Comparison of ENCODE assay signal across 21 mouse cellular contexts in the genomic region with DNA sequence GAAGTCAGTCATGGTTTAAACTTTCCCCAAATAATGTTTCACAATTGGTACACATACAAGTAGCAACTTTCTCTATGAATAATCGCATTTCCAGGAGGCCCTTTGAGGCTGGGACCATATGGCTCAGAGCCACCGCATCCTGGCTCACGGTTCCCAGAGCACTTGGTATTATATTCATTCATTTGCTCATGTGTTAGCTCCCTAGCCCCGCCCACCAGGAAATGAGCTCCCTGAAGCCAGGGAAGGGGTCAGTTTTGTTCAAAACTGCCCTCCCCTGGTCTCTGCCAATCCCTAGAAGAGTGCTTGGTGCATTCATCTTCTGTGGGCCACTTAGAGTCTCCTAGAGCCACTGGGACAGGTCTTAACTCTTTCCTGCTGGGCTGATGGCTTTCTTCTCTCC.
DNase-seq lines count a peak whose midpoint lies in the region; ATAC-seq and TF ChIP-seq lines count a peak whose summit lies in the region.
"Had no signal": no experiment of that assay in that cellular context is flagged by ENCODE, and none has a peak within 500 bp of the region (broad histone marks: within the 10 kb centered on the region; RNA-seq: fewer than 3 reads in every experiment).

No protein-coding gene starts in this region.

- no peak overlapping the region for H3K27ac ChIP-seq in forebrain, embryonic 11.5 days (ENCODE audit: low read depth, low read length)
- no peak overlapping the region for H3K27ac ChIP-seq in forebrain, postnatal 0 days (ENCODE audit: low read depth, low read length)
- no peak overlapping the region for H3K27ac ChIP-seq in neural tube, embryonic 15.5 days (replicated peaks)
- H3K27ac ChIP-seq: heart, embryonic 13.5 days; hindbrain, embryonic 13.5 days; kidney, embryonic 15.5 days; liver, embryonic 13.5 days had no signal

- ATAC-seq in forebrain, embryonic 11.5 days (replicated peaks; ENCODE audit: low FRiP score) = no peak
- no peak for ATAC-seq in forebrain, postnatal 0 days
- peak; percentile 33; the same call in 1 of the 2 replicates for ATAC-seq in neural tube, embryonic 15.5 days (ENCODE audit: low FRiP score)
- ATAC-seq: activated CD4-positive, CD25-positive, alpha-beta regulatory T cell, adult 4 months had no signal

- no peak overlapping the region for H3K9ac ChIP-seq in forebrain, embryonic 11.5 days (ENCODE audit: low read length)
- H3K9ac ChIP-seq in forebrain, postnatal 0 days = no peak overlapping the region
- H3K9ac ChIP-seq in neural tube, embryonic 15.5 days (replicated peaks) = no peak overlapping the region
- H3K9ac ChIP-seq: heart, embryonic 13.5 days; hindbrain, embryonic 13.5 days; kidney, embryonic 15.5 days; liver, embryonic 13.5 days had no signal

- no peaks in the 10 kb centered on the region for H3K27me3 ChIP-seq in forebrain, embryonic 11.5 days (ENCODE audit: control insufficient read depth, insufficient read depth, low read length)
- no peaks in the 10 kb centered on the region for H3K27me3 ChIP-seq in forebrain, postnatal 0 days (ENCODE audit: insufficient read depth, low read length)
- H3K27me3 ChIP-seq in neural tube, embryonic 15.5 days (replicated peaks) = no peaks in the 10 kb centered on the region
- H3K27me3 ChIP-seq: heart, embryonic 13.5 days; hindbrain, embryonic 13.5 days; kidney, embryonic 15.5 days; liver, embryonic 13.5 days had no signal

- no peak overlapping the region for H3K4me3 ChIP-seq in forebrain, embryonic 11.5 days (ENCODE audit: low read depth, low read length)
- no peak overlapping the region for H3K4me3 ChIP-seq in forebrain, postnatal 0 days (ENCODE audit: low read depth, low read length)
- H3K4me3 ChIP-seq in neural tube, embryonic 15.5 days (replicated peaks) = no peak overlapping the region
- H3K4me3 ChIP-seq: heart, embryonic 13.5 days; hindbrain, embryonic 13.5 days; kidney, embryonic 15.5 days; liver, embryonic 13.5 days had no signal

- DNase-seq in forebrain, embryonic 11.5 days (ENCODE audit: low spot score) = peak; percentile 53
- DNase-seq in forebrain, postnatal 0 days = no peak
- DNase-seq in kidney, postnatal 10 days = peak; percentile 16
- DNase-seq in kidney, postnatal 4 days = no peak
- DNase-seq in lung, postnatal 4 days = peak; percentile 5 to 27
- DNase-seq in lung, adult 18-20 months = no peak
- DNase-seq in adrenal gland, adult 8-10 months = no peak
- DNase-seq: adrenal gland, postnatal 10 days; cerebellum, adult 9-10 months; gastrocnemius, postnatal 14 days; heart, adult 18-20 months; heart, postnatal 14 days; kidney, adult 11 months; liver, embryonic 13.5 days; thymus, postnatal 14 days had no signal

- H3K9me3 ChIP-seq in forebrain, embryonic 11.5 days (ENCODE audit: control insufficient read depth, low read length) = no peaks in the 10 kb centered on the region
- no peaks in the 10 kb centered on the region for H3K9me3 ChIP-seq in forebrain, postnatal 0 days (ENCODE audit: low read length)
- no peaks in the 10 kb centered on the region for H3K9me3 ChIP-seq in neural tube, embryonic 15.5 days (replicated peaks)
- H3K9me3 ChIP-seq: heart, embryonic 13.5 days; hindbrain, embryonic 13.5 days; kidney, embryonic 15.5 days; liver, embryonic 13.5 days had no signal

- no peaks in the 10 kb centered on the region for H3K36me3 ChIP-seq in forebrain, embryonic 11.5 days (ENCODE audit: control insufficient read depth, insufficient read depth, low read length)
- no peaks in the 10 kb centered on the region for H3K36me3 ChIP-seq in forebrain, postnatal 0 days (ENCODE audit: insufficient read depth)
- no peaks in the 10 kb centered on the region for H3K36me3 ChIP-seq in neural tube, embryonic 15.5 days
- H3K36me3 ChIP-seq: heart, embryonic 13.5 days; hindbrain, embryonic 13.5 days; kidney, embryonic 15.5 days; liver, embryonic 13.5 days had no signal

- H3K4me2 ChIP-seq in forebrain, embryonic 11.5 days (ENCODE audit: low read depth, low read length, severe bottlenecking) = no peak overlapping the region
- no peak overlapping the region for H3K4me2 ChIP-seq in forebrain, postnatal 0 days (ENCODE audit: low read depth)
- no peak overlapping the region for H3K4me2 ChIP-seq in neural tube, embryonic 15.5 days
- H3K4me2 ChIP-seq: heart, embryonic 13.5 days; hindbrain, embryonic 13.5 days; kidney, embryonic 15.5 days; liver, embryonic 13.5 days; midbrain, embryonic 11.5 days had no signal

- H3K4me1 ChIP-seq in forebrain, embryonic 11.5 days (replicated peaks; ENCODE audit: control insufficient read depth, insufficient read depth, low read length) = no peaks in the 10 kb centered on the region
- no peaks in the 10 kb centered on the region for H3K4me1 ChIP-seq in forebrain, postnatal 0 days (ENCODE audit: insufficient read depth)
- H3K4me1 ChIP-seq in neural tube, embryonic 15.5 days = peaks cover 12% of the 10 kb centered on the region
- H3K4me1 ChIP-seq: heart, embryonic 13.5 days; hindbrain, embryonic 13.5 days; liver, embryonic 13.5 days had no signal

- 60% methylated on average over 4 of the region's 4 CpGs for WGBS in forebrain, embryonic 11.5 days
- WGBS in forebrain, postnatal 0 days = 26% methylated on average over 4 of the region's 4 CpGs
- 38% methylated on average over 4 of the region's 4 CpGs for WGBS in neural tube, embryonic 15.5 days

- TF ChIP-seq CTCF in forebrain, postnatal 0 days (IDR thresholded peaks at IDR 0.05; ENCODE audit: low read depth) = no peak

Comparison
In these comparisons a context has a peak if more than half of its experiments do, and no peak if none do; other contexts are left out.
1. DNase-seq: peak in forebrain, embryonic 11.5 days (single experiment), kidney, postnatal 10 days (single experiment) and lung, postnatal 4 days (2 of 2); none in forebrain, postnatal 0 days (single experiment), kidney, postnatal 4 days (0 of 2), lung, adult 18-20 months (0 of 2) and adrenal gland, adult 8-10 months (single experiment).